In genomic region chr4:57916201-57916661, GRCm38 (mm10) we compare ENCODE assay signal across 9 mouse cellular contexts. TPM values are rescaled to one million over a fixed set of nuclear protein-coding genes. Genes with fewer than 3 reads are reported as not detected.
DNase-seq lines count a peak whose midpoint lies in the region; ATAC-seq lines count a peak whose summit lies in the region.
"Had no signal": no experiment of that assay in that cellular context is flagged by ENCODE, and none has a peak within 500 bp of the region (broad histone marks: within the 10 kb centered on the region; RNA-seq: fewer than 3 reads in every experiment).

Gene D630039A03Rik (minus strand): TSS chr4:57916297.

- no peak for ATAC-seq in heart, embryonic 14.5 days (ENCODE audit: insufficient number of reproducible peaks, insufficient read depth, low FRiP score, low read depth)
- ATAC-seq in embryonic facial prominence, embryonic 14.5 days (ENCODE audit: low read depth): peak; percentile 20; the same call in 1 of the 2 replicates
- ATAC-seq: Patski had no signal

- H3K27me3 ChIP-seq in heart, embryonic 14.5 days (ENCODE audit: control insufficient read depth, insufficient read depth, low read length): no peaks in the 10 kb centered on the region
- 0 out of 2 replicates have a peak, but pooled peaks cover 5% of the 10 kb centered on the region for H3K27me3 ChIP-seq in embryonic facial prominence, embryonic 14.5 days (replicated peaks; ENCODE audit: control insufficient read depth, insufficient read depth, low read length)
- H3K27me3 ChIP-seq: Patski had no signal

- peak within 1 kb of the TSS; percentile 38; the same call in 1 of the 2 replicates for H3K9ac ChIP-seq in heart, embryonic 14.5 days (ENCODE audit: low read length)
- no peak within 1 kb of the TSS for H3K9ac ChIP-seq in embryonic facial prominence, embryonic 14.5 days (ENCODE audit: low read depth, low read length)

- no peak for DNase-seq in heart, adult 8-10 months (ENCODE audit: low spot score)
- peak; percentile 52 for DNase-seq in T-cell, adult 2 months (ENCODE audit: low spot score)
- DNase-seq in embryonic facial prominence, embryonic 14.5 days (ENCODE audit: low spot score): peak; percentile 69
- no peak for DNase-seq in large intestine, adult 2 months (ENCODE audit: low read depth, low spot score)
- DNase-seq in naive thymus-derived CD4-positive, alpha-beta T cell, adult 2 months (ENCODE audit: low read depth): peak; percentile 61
- no peak for DNase-seq in c-Kit-positive CD71-positive TER-119-positive erythroid progenitor cells, embryonic 14.5 days (ENCODE audit: low spot score)
- DNase-seq in layer of hippocampus, adult 9-10 months (ENCODE audit: low spot score): no peak

- peaks cover 14 to 17% of the 10 kb centered on the region in 2 experiments for H3K4me1 ChIP-seq in heart, embryonic 14.5 days (ENCODE audit: control insufficient read depth in 2 of 2, insufficient read depth in 2 of 2, low read length in 2 of 2)
- peaks cover 32% of the 10 kb centered on the region for H3K4me1 ChIP-seq in embryonic facial prominence, embryonic 14.5 days (ENCODE audit: control insufficient read depth, insufficient read depth, low read length)

- no peak within 1 kb of the TSS for H3K27ac ChIP-seq in heart, embryonic 14.5 days (replicated peaks in 1 of 2; ENCODE audit: control insufficient read depth in 1 of 2, insufficient read depth in 1 of 2, low read depth in 2 of 2, low read length in 2 of 2)
- no peak within 1 kb of the TSS for H3K27ac ChIP-seq in embryonic facial prominence, embryonic 14.5 days (replicated peaks; ENCODE audit: low read depth, low read length)

- H3K36me3 ChIP-seq in heart, embryonic 14.5 days (ENCODE audit: control insufficient read depth, insufficient read depth, low read length): no peaks in the 10 kb centered on the region
- no peaks in the 10 kb centered on the region for H3K36me3 ChIP-seq in embryonic facial prominence, embryonic 14.5 days (ENCODE audit: control insufficient read depth, insufficient read depth, low read length)

- peak within 1 kb of the TSS; percentile 66 for H3K4me2 ChIP-seq in heart, embryonic 14.5 days (ENCODE audit: low read length)
- H3K4me2 ChIP-seq in embryonic facial prominence, embryonic 14.5 days (ENCODE audit: low read depth, low read length): peak within 1 kb of the TSS; percentile 39

- WGBS in heart, embryonic 14.5 days: 7% methylated on average over 9 of the region's 9 CpGs
- 15% methylated on average over 9 of the region's 9 CpGs for whole genome bisulfite sequencing in embryonic facial prominence, embryonic 14.5 days
- WGBS in large intestine, adult 2 months: 9% methylated on average over 9 of the region's 9 CpGs

- H3K4me3 ChIP-seq in heart, embryonic 14.5 days (ENCODE audit: control insufficient read depth in 1 of 2, insufficient read depth in 1 of 2, low read depth in 1 of 2, low read length in 2 of 2): peak within 1 kb of the TSS; percentile 18 to 24; a peak in 3 of 4 replicates
- H3K4me3 ChIP-seq in embryonic facial prominence, embryonic 14.5 days (ENCODE audit: low read depth, low read length): peak within 1 kb of the TSS; percentile 14; the same call in 1 of the 2 replicates

- peaks cover 5% of the 10 kb centered on the region; the same call in 1 of the 2 replicates for H3K9me3 ChIP-seq in heart, embryonic 14.5 days (ENCODE audit: control insufficient read depth, low read length)
- H3K9me3 ChIP-seq in embryonic facial prominence, embryonic 14.5 days (ENCODE audit: control insufficient read depth, low read length): no peaks in the 10 kb centered on the region

RNA-seq across cellular contexts. Expression of gene D630039A03Rik, which starts in this region (rescaled TPM):
- polyA plus RNA-seq in heart, embryonic 14.5 days (2014; fragmentation: Nextera tagmentation; extraction: Ambion mirVana): 0.07 and 0.20 TPM in 2 replicates
- total RNA-seq in heart, adult 8-10 months (2022): under 1 TPM; 0.09 to 0.25 (median 0.18) TPM
- 0.19 and 0.42 TPM in 2 replicates for polyA plus RNA-seq in embryonic facial prominence, embryonic 14.5 days (2014; fragmentation: Nextera tagmentation; extraction: Ambion mirVana)
- polyA plus RNA-seq in large intestine, adult 2 months (2012; rRNA removed): 13.7 and 20.0 TPM in 2 replicates

Comparison
In these comparisons a context has a peak if more than half of its experiments do, and no peak if none do; other contexts are left out.
1. RNA of gene D630039A03Rik (polyA plus RNA-seq): 13.7 to 20.0 TPM in large intestine, adult 2 months; 0.07 to 0.20 TPM in heart, embryonic 14.5 days and 0.19 to 0.42 TPM in embryonic facial prominence, embryonic 14.5 days; every median in the first group is over 10 times any median in the second.
2. Peak in DNase-seq, ATAC-seq, H3K4me3 ChIP-seq and H3K4me2 ChIP-seq in embryonic facial prominence, embryonic 14.5 days; RNA of the gene not detected or under 1 TPM.
3. DNase-seq: peak in T-cell, adult 2 months (single experiment) and naive thymus-derived CD4-positive, alpha-beta T cell, adult 2 months (single experiment); none in heart, adult 8-10 months (single experiment), large intestine, adult 2 months (single experiment), c-Kit-positive CD71-positive TER-119-positive erythroid progenitor cells, embryonic 14.5 days (single experiment) and layer of hippocampus, adult 9-10 months (single experiment).